Mouse (Mus musculus) testis, postnatal 14 days (tissue): Measurements from ENCODE around the gene Snx29.
A peak's percentile ranks its signal among the peaks of the same experiment; 100 is the strongest.

ENCODE experiments used
- DNase-seq: peaks from one replicate; pipeline ENCODE4 v3.0.0; 2021; ENCODE audit warnings: low spot score

Gene Snx29

GRCm38 (mm10) chr16:11596599-11596998 is 273.9 kb downstream of the Snx29 start:
- no peak for DNase-seq

GRCm38 (mm10) chr16:11597769-11598168 is 275.1 kb downstream of the Snx29 start:
- DNase-seq: no peak

GRCm38 (mm10) chr16:11599523-11599922 is 276.8 kb downstream of the Snx29 start:
- no peak for DNase-seq

GRCm38 (mm10) chr16:11601336-11602082 is 278.8 kb downstream of the Snx29 start:
- no peak for DNase-seq

- peak; percentile 45 for DNase-seq
Measured at GRCm38 (mm10) chr16:11603667-11604422, 281.1 kb downstream of the Snx29 start.

- no peak for DNase-seq
Measured at GRCm38 (mm10) chr16:11612526-11613126, 289.9 kb downstream of the Snx29 start.

GRCm38 (mm10) chr16:11614401-11615014 is 291.8 kb downstream of the Snx29 start:
- DNase-seq: no peak

GRCm38 (mm10) chr16:11615633-11616032 is 292.9 kb downstream of the Snx29 start:
- no peak for DNase-seq

GRCm38 (mm10) chr16:11619951-11620350 is 297.2 kb downstream of the Snx29 start:
- DNase-seq: no peak

GRCm38 (mm10) chr16:11621042-11621441 is 298.3 kb downstream of the Snx29 start:
- DNase-seq: no peak

GRCm38 (mm10) chr16:11621664-11622063 is 299.0 kb downstream of the Snx29 start:
- DNase-seq: no peak

GRCm38 (mm10) chr16:11623032-11623431 is 300.3 kb downstream of the Snx29 start:
- no peak for DNase-seq

- no peak for DNase-seq
Measured at GRCm38 (mm10) chr16:11624121-11624520, 301.4 kb downstream of the Snx29 start.

- DNase-seq: no peak
Measured at GRCm38 (mm10) chr16:11626004-11626481, 303.3 kb downstream of the Snx29 start.

GRCm38 (mm10) chr16:11626616-11627015 is 303.9 kb downstream of the Snx29 start:
- no peak for DNase-seq

GRCm38 (mm10) chr16:11627866-11628638 is 305.3 kb downstream of the Snx29 start:
- DNase-seq: no peak

- DNase-seq: no peak
Measured at GRCm38 (mm10) chr16:11629704-11630103, 307.0 kb downstream of the Snx29 start.

GRCm38 (mm10) chr16:11630489-11630888 is 307.8 kb downstream of the Snx29 start:
- no peak for DNase-seq

GRCm38 (mm10) chr16:11632205-11632747 is 309.6 kb downstream of the Snx29 start:
- DNase-seq: no peak

GRCm38 (mm10) chr16:11636196-11636733 is 313.6 kb downstream of the Snx29 start:
- DNase-seq: no peak

- no peak for DNase-seq
Measured at GRCm38 (mm10) chr16:11636902-11637301, 314.2 kb downstream of the Snx29 start.
